Mouse (Mus musculus): ENCODE data around the gene Plcb3.

DNA sequence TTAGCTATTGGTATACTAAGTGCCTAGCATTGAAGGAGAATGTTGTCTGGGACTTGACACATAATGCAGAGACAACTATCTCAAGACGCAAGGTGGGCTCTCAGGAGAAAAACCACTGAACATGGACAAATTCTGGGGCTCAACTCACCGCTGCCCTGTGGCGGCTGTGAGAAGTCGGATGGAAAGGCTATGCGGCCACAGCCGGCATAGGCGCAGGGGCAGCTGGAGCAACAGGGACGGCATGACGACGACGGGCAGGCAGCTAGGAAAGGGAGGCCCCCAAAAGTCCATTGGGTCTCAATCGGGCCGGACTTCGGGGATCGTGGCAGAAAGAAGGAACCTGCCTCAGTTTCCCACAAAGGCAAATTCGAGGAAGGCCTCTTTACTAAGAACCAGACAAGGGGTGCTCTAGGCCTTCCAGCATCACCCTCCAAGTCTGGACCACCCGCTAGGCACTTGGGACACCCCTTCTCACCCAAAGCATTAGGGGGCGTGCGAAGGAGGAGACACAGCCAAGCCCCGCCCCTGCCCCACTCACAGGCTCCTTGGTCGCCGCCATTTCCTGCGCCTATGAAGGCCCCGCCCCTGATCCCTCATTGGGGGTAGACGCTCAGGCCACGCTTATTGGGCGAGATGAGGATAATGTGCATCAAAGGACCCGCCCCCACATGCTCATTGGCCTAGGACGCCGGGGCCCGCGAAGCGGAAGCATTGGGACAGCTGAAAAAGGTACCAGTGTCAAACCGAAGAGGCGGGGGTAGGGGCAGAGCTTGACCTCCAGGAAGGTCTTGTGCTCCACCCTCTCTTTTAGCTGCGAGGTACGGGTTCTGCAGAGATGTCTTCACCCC, 16.0 kb upstream of the Plcb3 start, which contains the start of gene Dnajc4:
- TF ChIP-seq CTCF (IDR thresholded peaks at IDR 0.05; ENCODE audit: control insufficient read depth, insufficient read depth, insufficient read length) (no peak), MYOD1 (IDR thresholded peaks at IDR 0.05; ENCODE audit: control insufficient read depth, insufficient read length, low read depth) (no peak), MAX (IDR thresholded peaks at IDR 0.05) (no peak), MYOG (IDR thresholded peaks at IDR 0.05; ENCODE audit: control insufficient read depth, extremely low read depth, insufficient read length) (no peak)
